Mouse (Mus musculus): ENCODE measurements around the gene BC017158.

GRCm38 (mm10) chr7:128309216-128309615 lies 11.2 kb upstream of the BC017158 start:
- TF ChIP-seq CTCF (IDR thresholded peaks at IDR 0.05; ENCODE audit: control insufficient read depth, insufficient read depth, low read length) (no peak), POLR2A (IDR thresholded peaks at IDR 0.05; ENCODE audit: borderline replicate concordance, control insufficient read depth, low read depth, low read length) (no peak)

All from bone marrow, adult 2 months (tissue).